Mouse (Mus musculus): ENCODE data around the gene Pid1. TPM values are rescaled to one million over a fixed set of nuclear protein-coding genes. Genes with fewer than 3 reads are reported as not detected.

The Pid1 gene
- polyA plus RNA-seq, 1 experiment, result 28.9 TPM

GRCm38 (mm10) chr1:84119306-84119705 lies 244.7 kb downstream of the Pid1 start:
- WGBS, result 69% methylated on average over 2 of the region's 2 CpGs
- no peak overlapping the region for H3K4me3 ChIP-seq (replicated peaks; ENCODE audit: extremely low read depth, low read depth, low read length)
- no peak for TF ChIP-seq CTCF (IDR thresholded peaks at IDR 0.05; ENCODE audit: insufficient read depth, low read length)
- TF ChIP-seq POLR2A (IDR thresholded peaks at IDR 0.05; ENCODE audit: borderline replicate concordance, extremely low read depth, low read depth, low read length), result no peak
- H3K4me1 ChIP-seq (ENCODE audit: control insufficient read depth, insufficient read depth, low read length), result no peaks in the 10 kb centered on the region
- no peak for DNase-seq

- no peak for DNase-seq
- no peak for TF ChIP-seq POLR2A (IDR thresholded peaks at IDR 0.05; ENCODE audit: borderline replicate concordance, extremely low read depth, low read depth, low read length)
- TF ChIP-seq CTCF (IDR thresholded peaks at IDR 0.05; ENCODE audit: insufficient read depth, low read length), result no peak
- H3K4me1 ChIP-seq (ENCODE audit: control insufficient read depth, insufficient read depth, low read length), result no peaks in the 10 kb centered on the region
- H3K4me3 ChIP-seq (replicated peaks; ENCODE audit: extremely low read depth, low read depth, low read length), result no peak overlapping the region
- 81% methylated on average over 4 of the region's 4 CpGs for WGBS
Measured at GRCm38 (mm10) chr1:84106756-84107155, 257.2 kb downstream of the Pid1 start.

- WGBS, result 82% methylated on average over 2 of the region's 2 CpGs
Measured at GRCm38 (mm10) chr1:84102052-84102451, 261.9 kb downstream of the Pid1 start.

GRCm38 (mm10) chr1:84097398-84097797 lies 266.6 kb downstream of the Pid1 start:
- Histone ChIP-seq H3K4me3 (replicated peaks; ENCODE audit: extremely low read depth, low read depth, low read length) (no peak overlapping the region), H3K4me1 (ENCODE audit: control insufficient read depth, insufficient read depth, low read length) (no peaks in the 10 kb centered on the region)
- no peak for TF ChIP-seq POLR2A (IDR thresholded peaks at IDR 0.05; ENCODE audit: borderline replicate concordance, extremely low read depth, low read depth, low read length)
- no peak for TF ChIP-seq CTCF (IDR thresholded peaks at IDR 0.05; ENCODE audit: insufficient read depth, low read length)
- no peak for DNase-seq

More at GRCm38 (mm10) chr1:84102052-84102451, 261.9 kb downstream of the Pid1 start:
- H3K4me3 ChIP-seq (replicated peaks; ENCODE audit: extremely low read depth, low read depth, low read length), result no peak overlapping the region
- DNase-seq, result no peak
- no peaks in the 10 kb centered on the region for H3K4me1 ChIP-seq (ENCODE audit: control insufficient read depth, insufficient read depth, low read length)
- TF ChIP-seq POLR2A (IDR thresholded peaks at IDR 0.05; ENCODE audit: borderline replicate concordance, extremely low read depth, low read depth, low read length), result no peak
- TF ChIP-seq CTCF (IDR thresholded peaks at IDR 0.05; ENCODE audit: insufficient read depth, low read length), result no peak

- Histone ChIP-seq H3K4me3 (replicated peaks; ENCODE audit: extremely low read depth, low read depth, low read length) (no peak overlapping the region), H3K4me1 (ENCODE audit: control insufficient read depth, insufficient read depth, low read length) (no peaks in the 10 kb centered on the region)
- TF ChIP-seq POLR2A (IDR thresholded peaks at IDR 0.05; ENCODE audit: borderline replicate concordance, extremely low read depth, low read depth, low read length) (no peak), CTCF (IDR thresholded peaks at IDR 0.05; ENCODE audit: insufficient read depth, low read length) (no peak)
- WGBS, result 61% methylated on average over 2 of the region's 2 CpGs
- DNase-seq, result no peak
Measured at GRCm38 (mm10) chr1:84093291-84093690, 270.7 kb downstream of the Pid1 start.

- no peak for TF ChIP-seq POLR2A (IDR thresholded peaks at IDR 0.05; ENCODE audit: borderline replicate concordance, extremely low read depth, low read depth, low read length)
- TF ChIP-seq CTCF (IDR thresholded peaks at IDR 0.05; ENCODE audit: insufficient read depth, low read length), result no peak
- 64% methylated on average over 2 of the region's 2 CpGs for whole genome bisulfite sequencing
- Histone ChIP-seq H3K4me3 (replicated peaks; ENCODE audit: extremely low read depth, low read depth, low read length) (no peak overlapping the region), H3K4me1 (ENCODE audit: control insufficient read depth, insufficient read depth, low read length) (no peaks in the 10 kb centered on the region)
- DNase-seq, result no peak
Measured at GRCm38 (mm10) chr1:84089664-84090063, 274.3 kb downstream of the Pid1 start.

GRCm38 (mm10) chr1:84087957-84088356 lies 276.0 kb downstream of the Pid1 start:
- no peak for DNase-seq
- H3K4me1 ChIP-seq (ENCODE audit: control insufficient read depth, insufficient read depth, low read length), result no peaks in the 10 kb centered on the region
- 62% methylated on average over 2 of the region's 2 CpGs for WGBS
- no peak overlapping the region for H3K4me3 ChIP-seq (replicated peaks; ENCODE audit: extremely low read depth, low read depth, low read length)
- TF ChIP-seq CTCF (IDR thresholded peaks at IDR 0.05; ENCODE audit: insufficient read depth, low read length) (no peak), POLR2A (IDR thresholded peaks at IDR 0.05; ENCODE audit: borderline replicate concordance, extremely low read depth, low read depth, low read length) (no peak)

GRCm38 (mm10) chr1:84087325-84087724 lies 276.7 kb downstream of the Pid1 start:
- Histone ChIP-seq H3K4me3 (replicated peaks; ENCODE audit: extremely low read depth, low read depth, low read length) (no peak overlapping the region), H3K4me1 (ENCODE audit: control insufficient read depth, insufficient read depth, low read length) (no peaks in the 10 kb centered on the region)
- TF ChIP-seq POLR2A (IDR thresholded peaks at IDR 0.05; ENCODE audit: borderline replicate concordance, extremely low read depth, low read depth, low read length), result no peak
- DNase-seq, result no peak
- 60% methylated on average over 6 of the region's 6 CpGs for WGBS

- TF ChIP-seq CTCF (IDR thresholded peaks at IDR 0.05; ENCODE audit: insufficient read depth, low read length), result no peak
- TF ChIP-seq POLR2A (IDR thresholded peaks at IDR 0.05; ENCODE audit: borderline replicate concordance, extremely low read depth, low read depth, low read length), result no peak
- DNase-seq, result no peak
- Histone ChIP-seq H3K4me1 (ENCODE audit: control insufficient read depth, insufficient read depth, low read length) (no peaks in the 10 kb centered on the region), H3K4me3 (replicated peaks; ENCODE audit: extremely low read depth, low read depth, low read length) (no peak overlapping the region)
- 58% methylated on average over 1 of the region's 1 CpGs for WGBS
Measured at GRCm38 (mm10) chr1:84086486-84086885, 277.5 kb downstream of the Pid1 start.

GRCm38 (mm10) chr1:84085361-84085760 lies 278.6 kb downstream of the Pid1 start:
- TF ChIP-seq POLR2A (IDR thresholded peaks at IDR 0.05; ENCODE audit: borderline replicate concordance, extremely low read depth, low read depth, low read length) (no peak), CTCF (IDR thresholded peaks at IDR 0.05; ENCODE audit: insufficient read depth, low read length) (no peak)
- Histone ChIP-seq H3K4me3 (replicated peaks; ENCODE audit: extremely low read depth, low read depth, low read length) (no peak overlapping the region), H3K4me1 (ENCODE audit: control insufficient read depth, insufficient read depth, low read length) (no peaks in the 10 kb centered on the region)
- DNase-seq, result no peak
- 78% methylated on average over 3 of the region's 3 CpGs for WGBS

Data from lung, adult 2 months (tissue).